Mouse (Mus musculus) C2C12 (cell line): Measurements from ENCODE around the gene Pgm3.

Source experiments
- CTCF ChIP-seq: IDR thresholded peaks from one replicate; pipeline ENCODE4 v1.5.1; 2011; ENCODE audit not compliant: control insufficient read depth, insufficient read depth, insufficient read length
- MAX ChIP-seq: IDR thresholded peaks from one replicate; pipeline ENCODE4 v1.6.1; 2011; ENCODE audit warnings: mild to moderate bottlenecking, control low read depth
- MYOD1 ChIP-seq: IDR thresholded peaks from one replicate; pipeline ENCODE4 v1.6.1; 2011; ENCODE audit warnings: low read depth; ENCODE audit not compliant: control insufficient read depth, insufficient read length
- USF1 ChIP-seq: IDR thresholded peaks from one replicate; pipeline ENCODE4 v1.6.1; 2011; ENCODE audit warnings: low read depth, mild to moderate bottlenecking, control low read depth, moderate library complexity

DNA sequence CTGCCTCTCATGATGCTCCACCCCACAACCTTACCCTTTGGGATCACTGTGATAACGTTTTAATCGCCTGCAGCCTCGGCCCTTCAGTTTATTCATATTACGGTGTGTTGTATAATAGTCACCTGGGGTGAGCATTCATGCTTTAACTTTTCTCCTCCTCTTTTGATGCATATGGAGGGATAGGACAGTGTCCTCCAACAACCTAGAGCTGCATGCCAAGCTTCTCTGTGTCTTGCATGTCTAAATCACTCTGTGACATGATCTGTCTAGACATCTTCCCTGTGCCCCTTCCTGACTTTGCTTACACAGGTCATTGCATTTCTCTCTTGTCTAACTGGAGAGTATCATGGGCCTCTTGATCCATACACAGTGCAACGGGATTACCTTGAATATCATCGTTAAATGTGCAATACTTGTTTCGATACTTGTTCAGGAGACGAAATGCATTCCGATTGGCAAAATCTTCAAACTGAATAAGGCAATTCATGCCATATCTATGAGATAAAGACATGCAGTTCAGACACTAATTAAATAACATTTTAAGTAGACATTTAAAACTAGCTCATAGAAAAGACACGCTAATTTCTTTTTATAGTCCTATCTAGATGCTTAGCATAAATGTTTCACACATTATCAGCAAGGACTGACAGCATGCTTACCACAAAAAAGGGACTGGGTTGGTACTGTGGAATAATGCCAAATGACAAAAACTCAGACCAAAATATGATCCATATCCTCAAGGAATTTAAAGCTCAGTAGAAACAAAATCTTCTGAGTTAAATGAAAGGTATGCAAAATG is 47.9 kb upstream of the Pgm3 start:
- TF ChIP-seq MYOD1 (no peak), MAX (no peak), CTCF (no peak), USF1 (no peak)
